Mouse (Mus musculus) neutrophil, adult 83 days (primary cell): ENCODE data around the gene Zfp512b. TPM values are rescaled to one million over a fixed set of nuclear protein-coding genes. Genes with fewer than 3 reads are reported as not detected.

ENCODE experiments used
- total RNA-seq, 2 experiments: library from RNA; stranded (reverse); gene quantifications; one replicate each; pipeline ENCODE4 v1.2.4; 2023

The Zfp512b gene
- total RNA-seq = 10 to 100 TPM; 10.1 to 15.1 TPM

DNA sequence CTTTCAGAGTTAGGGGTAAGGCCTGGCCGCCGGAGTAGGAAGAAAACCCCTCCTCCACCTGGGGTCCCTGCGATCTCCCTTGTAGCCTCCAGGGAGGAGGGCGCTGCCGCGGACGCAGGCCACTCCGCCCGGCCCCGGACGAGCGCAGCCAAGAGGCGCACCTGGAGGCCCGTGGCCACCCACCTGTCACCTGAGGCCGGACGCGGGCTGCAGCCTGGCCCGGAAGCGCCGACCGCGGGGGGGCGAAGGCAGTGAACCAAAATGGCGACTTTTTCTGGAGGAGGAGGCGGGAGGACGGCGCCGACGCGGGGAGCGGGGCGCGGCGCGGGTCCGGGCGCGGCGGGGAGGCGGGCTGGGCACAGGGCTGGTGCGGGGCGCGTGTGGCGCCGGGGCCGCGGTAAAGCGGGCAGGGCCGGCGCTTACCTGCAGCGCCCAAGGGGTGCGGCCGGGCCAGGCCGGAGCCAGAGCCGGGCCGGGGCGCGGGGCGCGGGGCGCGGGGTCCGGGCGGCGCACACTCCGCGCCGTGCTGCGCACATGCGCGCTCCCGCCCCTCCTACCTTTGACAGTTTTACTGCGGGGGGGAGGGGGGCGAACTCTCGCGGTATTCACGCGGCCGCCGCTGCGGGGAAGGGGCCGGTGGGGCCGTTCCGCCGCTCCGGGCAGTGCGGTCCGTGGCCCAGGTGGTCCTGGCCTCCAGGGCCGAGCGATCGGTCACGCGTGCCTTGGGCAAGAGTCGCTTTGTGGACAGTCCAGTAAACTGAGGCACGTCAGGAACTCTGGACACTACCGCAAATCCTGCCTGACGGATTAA lies at the start of gene Zfp512b:
Gene Zfp512b (minus strand): TSS at position 573 of the 811 bp plus-strand sequence.

DNA sequence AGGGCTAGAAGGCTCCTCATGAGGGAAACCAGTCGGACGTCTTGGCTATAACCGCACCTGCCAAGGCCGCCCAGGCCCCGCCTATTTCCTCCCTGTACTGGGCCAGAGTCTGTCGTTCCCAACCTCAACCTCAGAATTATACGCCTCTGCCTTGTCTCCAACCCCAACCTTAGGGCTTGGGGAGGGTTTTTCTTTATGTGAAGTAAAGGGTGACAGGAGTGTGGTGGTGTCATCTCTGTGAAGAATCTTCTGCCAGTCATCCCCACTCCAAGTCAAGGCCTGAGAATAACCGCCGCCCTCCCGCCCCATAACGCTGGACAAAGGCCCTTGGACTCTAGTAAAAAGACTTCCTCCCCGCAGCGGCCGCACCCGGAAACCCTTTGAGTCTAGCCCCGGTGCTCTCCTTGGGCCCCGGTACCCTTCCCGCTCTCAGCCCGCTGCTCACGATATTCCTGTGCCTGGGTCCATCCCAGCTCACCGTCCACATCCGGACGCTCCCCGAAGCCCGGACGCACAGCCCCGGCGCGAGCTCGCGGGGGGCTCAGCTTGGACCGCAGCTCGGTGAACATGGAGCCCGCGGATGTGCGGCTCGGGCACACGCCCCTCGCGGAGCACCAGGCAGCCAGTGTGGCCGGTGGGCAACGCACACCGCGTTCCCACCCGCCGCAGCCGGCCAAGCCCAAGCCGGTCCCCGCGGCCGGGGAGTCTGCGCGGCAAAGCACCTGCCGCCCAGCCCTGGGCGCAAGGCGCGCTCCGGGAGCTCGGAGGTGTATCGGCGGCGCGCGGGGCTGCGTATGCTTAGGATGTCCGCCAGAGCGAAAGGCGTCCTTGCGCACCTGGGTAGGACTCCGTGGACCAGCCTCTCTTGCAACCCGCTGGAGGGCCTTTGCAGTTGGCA lies 6.1 kb upstream of the Zfp512b start, which contains the start of gene Samd10:
Gene Samd10 (minus strand): TSS at position 759 of the 898 bp plus-strand sequence.

DNA sequence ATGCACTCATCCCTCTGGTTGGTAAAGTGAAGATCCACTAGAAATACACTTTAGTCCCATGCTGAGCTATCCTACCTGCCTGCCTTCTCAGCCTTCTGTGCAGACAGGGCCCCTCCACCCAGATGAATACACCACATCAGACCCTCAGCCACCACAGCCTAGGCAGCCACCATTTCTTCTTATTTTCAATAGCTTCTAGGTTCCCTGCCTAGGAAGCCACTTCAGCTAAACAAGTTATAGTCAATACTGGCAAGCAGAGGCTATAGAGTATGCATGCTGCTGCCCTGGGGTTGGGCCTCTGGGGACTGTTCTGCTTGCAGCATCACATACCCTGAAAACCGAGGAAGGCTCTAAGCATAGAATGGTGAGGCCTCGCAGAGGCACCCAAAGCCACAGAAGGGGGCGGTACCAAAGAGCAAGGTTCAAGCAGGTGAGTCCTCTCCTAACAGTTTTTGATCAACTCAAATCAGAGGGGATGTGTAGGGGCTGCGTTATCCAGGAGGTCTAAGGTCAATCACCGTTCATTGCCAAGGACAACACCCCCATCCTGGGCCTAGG lies 996 bp downstream of the Zfp512b start, which contains the start of gene Prpf6:
Gene Prpf6 (plus strand): TSS at position 341 of the 558 bp plus-strand sequence.

DNA sequence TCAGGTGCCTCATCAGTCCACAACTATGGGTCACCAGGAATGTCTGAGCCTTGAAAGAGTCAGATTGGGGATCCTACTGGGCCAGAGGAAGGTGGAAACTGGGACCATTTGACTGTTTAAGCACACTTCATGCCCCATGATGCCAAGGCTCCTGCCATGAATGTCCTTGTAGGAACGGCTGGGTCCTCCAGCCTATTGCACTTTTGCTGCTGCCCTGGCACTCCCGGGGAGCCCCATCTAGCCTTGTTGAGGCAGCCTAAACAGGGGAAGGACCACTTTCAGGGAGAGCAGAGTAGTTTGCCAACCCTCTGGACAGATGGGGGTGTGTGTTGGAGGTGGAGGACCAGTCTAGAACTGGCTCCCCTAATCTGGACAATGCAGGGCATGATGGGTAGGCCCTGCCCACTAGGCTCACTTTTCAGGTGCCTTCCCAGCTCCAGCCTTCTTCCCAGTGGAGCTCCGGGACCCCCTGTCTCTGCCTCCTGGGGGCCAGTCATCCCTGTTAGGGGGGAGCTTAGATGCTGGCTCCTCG lies 8.1 kb downstream of the Zfp512b start, which contains the start of gene Uckl1:
Gene Uckl1 (minus strand): TSS at position 482 of the 532 bp plus-strand sequence.

Other genes with a start within 250 kb of the Zfp512b start
- 10 to 100 TPM; 24.2 to 26.4 TPM for gene Zgpat, start 227.9 kb downstream of the Zfp512b start, total RNA-seq
- 10 to 100 TPM; 31.6 to 33.2 TPM for gene Arfrp1, start 227.4 kb downstream of the Zfp512b start, total RNA-seq
- 10 to 100 TPM; 24.7 to 25.8 TPM for gene Lime1, start 212.7 kb downstream of the Zfp512b start, total RNA-seq
- 1 to 10 TPM; 1.6 to 2.0 TPM for gene Zbtb46, start 133.4 kb downstream of the Zfp512b start, total RNA-seq
- not detected for gene Abhd16b, start 99.6 kb downstream of the Zfp512b start, total RNA-seq
- gene Tpd52l2, start 95.7 kb downstream of the Zfp512b start, total RNA-seq = 10 to 100 TPM; 57.1 to 59.7 TPM
- gene Dnajc5, start 72.3 kb downstream of the Zfp512b start, total RNA-seq = 100 to 1,000 TPM; 109 to 117 TPM
- 100 to 1,000 TPM in 1 of 2 experiments, 10 to 100 TPM in 1; 97.4 to 125 TPM for gene Uckl1, start 7.9 kb downstream of the Zfp512b start, total RNA-seq
- gene Prpf6, start 935 bp downstream of the Zfp512b start, total RNA-seq = 10 to 100 TPM; 35.1 to 37.0 TPM
- gene Samd10, start 6.4 kb upstream of the Zfp512b start, total RNA-seq = 10 to 100 TPM in 1 of 2 experiments, 1 to 10 TPM in 1; 8.4 to 10.1 TPM
- not detected for gene Gm29797, start 64.2 kb upstream of the Zfp512b start, total RNA-seq
- gene Sox18, start 78.8 kb upstream of the Zfp512b start, total RNA-seq = under 1 TPM in 1 of 2 experiments, not detected in 1; 0.42 TPM
- 10 to 100 TPM in 1 of 2 experiments, 1 to 10 TPM in 1; 7.9 to 12.8 TPM for gene Tcea2, start 87.5 kb upstream of the Zfp512b start, total RNA-seq
- 100 to 1,000 TPM; 273 to 360 TPM for gene Rgs19, start 101.2 kb upstream of the Zfp512b start, total RNA-seq
- not detected for gene Lkaaear1, start 105.6 kb upstream of the Zfp512b start, total RNA-seq
- under 1 TPM; 0.18 to 0.35 TPM for gene Oprl1, start 122.2 kb upstream of the Zfp512b start, total RNA-seq
- gene Myt1, start 170.5 kb upstream of the Zfp512b start, total RNA-seq = not detected
- gene Pcmtd2, start 245.1 kb upstream of the Zfp512b start, total RNA-seq = 10 to 100 TPM; 23.3 to 26.9 TPM